Mouse (Mus musculus) forelimb bud, embryonic 11.5 days (tissue): Measurements from ENCODE around the gene Lcmt1.

Experiments
- DNase-seq: peaks from one replicate; pipeline ENCODE4 v3.0.0-alpha.2; 2012; ENCODE audit warnings: low read depth, low spot score

The Lcmt1 gene

DNA sequence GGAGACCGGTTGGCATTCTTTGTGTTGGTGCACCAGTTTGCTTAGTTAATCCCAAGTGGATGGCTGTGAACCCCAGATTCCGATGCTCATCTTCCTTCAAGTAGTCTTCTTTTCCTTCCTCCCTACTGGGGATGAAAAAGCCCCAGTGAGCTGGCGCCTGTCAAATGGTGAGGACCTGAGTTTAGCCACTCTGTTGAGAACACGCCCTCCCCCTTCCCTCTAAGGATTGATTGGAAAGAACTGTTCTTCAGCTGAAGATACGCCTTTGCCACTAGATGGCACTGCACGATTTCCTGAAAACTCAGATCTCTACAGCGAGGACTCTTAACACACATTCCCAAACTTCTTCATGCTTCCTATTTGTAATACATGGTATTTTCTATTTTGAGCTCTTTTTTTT is 29.2 kb downstream of the Lcmt1 start:
- peak; percentile 69 for DNase-seq

DNA sequence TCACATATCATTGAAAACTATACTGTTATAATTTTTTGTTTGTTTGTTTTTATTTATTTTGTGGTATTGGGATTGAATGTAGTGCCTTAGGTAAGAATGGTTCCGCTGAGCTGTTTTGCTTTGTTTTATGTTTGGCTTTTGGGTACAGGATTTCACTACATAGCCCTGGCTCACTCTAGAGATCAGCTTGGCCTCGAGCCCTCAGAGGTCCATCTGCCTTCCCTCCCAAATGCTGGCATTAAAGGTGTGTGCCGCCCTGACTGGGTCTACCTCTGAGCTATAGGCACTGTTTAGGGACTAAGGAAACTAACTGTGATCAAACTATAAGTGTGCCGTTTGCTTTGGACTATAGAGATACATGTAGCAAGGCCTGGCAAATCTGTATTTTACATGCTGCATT is 29.7 kb downstream of the Lcmt1 start:
- DNase-seq = no peak

DNA sequence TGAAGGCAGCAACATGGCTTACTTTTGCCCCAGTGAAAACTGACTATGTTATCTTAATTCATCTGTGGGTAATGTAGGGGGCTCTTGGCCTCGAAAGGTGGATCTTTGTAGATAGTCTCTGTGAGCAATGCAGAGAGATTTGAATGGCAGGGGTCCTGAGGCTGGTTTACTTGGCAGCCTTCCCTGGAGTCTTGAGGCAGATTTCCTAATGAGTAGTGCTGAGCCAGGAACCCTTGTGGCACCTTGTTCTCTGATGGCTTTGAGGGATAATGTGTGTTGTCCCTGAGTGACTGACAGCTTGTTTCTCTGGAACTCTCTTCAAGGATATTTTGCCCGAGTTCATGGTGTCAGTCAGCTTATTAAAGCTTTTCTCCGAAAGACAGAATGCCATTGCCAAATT is 31.5 kb downstream of the Lcmt1 start:
- DNase-seq = no peak

DNA sequence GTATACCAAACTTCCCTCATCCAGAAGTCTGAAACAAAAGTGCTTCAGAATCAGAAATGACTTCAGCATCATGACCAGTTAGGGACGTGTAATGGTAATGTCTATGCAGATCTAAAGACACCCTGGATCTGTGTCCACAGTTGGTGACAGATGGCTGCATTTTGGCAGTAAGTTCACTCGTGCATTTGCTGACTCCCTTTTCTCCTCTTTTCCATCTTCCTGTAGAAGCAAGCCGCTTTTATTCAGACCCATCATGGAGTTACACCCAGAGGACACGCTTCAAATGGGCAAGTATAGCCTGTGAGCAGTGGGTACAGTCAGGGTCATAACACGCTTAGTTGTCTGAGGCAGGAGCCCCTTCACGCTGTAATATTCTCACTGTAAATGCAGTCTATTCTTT is 34.6 kb downstream of the Lcmt1 start:
- no peak for DNase-seq

DNA sequence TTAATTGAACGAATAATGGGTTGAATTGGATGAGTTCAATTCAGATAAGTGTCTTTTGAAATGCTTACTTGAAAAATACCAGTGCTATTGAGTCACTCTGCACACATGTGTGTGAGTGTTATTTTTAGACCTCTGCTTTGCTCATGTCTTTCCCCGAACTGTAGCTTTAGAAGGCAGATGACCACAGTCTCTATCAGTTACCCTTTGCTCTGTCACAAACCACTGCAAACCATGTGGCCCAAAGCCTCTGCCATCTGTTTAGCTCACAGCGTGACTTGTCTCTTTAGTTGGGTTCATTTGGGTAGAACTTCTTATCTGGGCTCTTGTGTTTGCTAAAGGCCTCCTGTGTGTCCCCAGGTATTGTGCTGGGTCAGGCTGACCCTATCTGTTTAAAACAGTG is 36.0 kb downstream of the Lcmt1 start:
- DNase-seq = no peak

DNA sequence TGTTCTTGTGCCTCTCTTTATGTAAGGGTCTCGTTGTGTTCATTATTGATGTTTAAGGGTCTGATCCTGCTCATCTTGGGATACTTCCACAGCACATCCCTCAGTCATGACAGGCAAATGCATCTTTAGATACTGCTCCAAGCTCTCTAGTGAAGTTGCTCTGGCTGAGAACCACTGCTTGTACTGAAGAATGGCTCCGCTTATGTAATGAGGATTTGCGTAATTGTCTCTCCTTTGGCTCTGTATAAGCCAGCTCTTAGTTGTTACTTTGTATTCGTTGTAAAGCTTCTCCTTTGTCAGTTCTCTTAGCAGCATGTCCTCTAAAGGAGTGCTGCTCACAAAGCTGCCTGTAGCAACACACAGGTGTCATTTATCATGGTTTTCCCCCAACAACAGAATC is 37.4 kb downstream of the Lcmt1 start:
- DNase-seq = no peak

DNA sequence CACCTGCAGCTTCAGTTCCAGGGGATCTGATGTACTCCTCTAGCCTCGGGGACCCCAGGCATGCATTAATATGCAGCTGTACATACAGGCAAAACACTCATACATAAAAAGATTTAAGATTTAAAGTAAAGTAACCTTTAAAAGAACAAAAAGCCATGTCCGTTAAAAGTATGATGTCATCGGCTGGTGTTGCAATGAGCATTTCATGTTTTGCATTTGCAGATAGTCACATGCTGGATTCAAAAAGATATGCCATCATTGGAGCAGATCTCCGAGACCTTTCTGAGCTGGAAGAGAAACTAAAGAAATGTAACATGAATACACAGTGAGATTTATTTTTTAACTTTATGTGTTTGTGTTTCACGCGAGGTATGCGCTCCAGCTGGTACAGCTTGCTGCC is 40.9 kb downstream of the Lcmt1 start:
- DNase-seq = no peak

DNA sequence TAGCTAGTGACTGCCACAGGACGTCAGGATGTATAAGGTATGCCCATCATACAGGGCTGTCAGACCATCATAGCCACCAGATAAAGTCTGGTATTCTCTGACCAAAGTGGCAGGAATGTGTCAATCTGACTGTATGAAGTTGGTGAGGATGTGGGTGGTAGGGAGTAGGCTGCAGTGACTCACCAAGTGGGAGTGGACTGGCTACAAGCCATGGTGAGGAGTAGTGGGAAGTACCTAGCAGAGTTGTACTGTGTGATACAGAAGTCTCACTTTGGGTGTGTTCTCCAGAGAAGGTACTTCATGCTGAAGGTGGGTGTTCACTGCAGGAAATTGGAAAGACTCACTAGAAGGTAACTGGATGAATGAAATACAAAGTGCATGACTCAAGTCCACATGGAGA is 41.5 kb downstream of the Lcmt1 start:
- DNase-seq = no peak

DNA sequence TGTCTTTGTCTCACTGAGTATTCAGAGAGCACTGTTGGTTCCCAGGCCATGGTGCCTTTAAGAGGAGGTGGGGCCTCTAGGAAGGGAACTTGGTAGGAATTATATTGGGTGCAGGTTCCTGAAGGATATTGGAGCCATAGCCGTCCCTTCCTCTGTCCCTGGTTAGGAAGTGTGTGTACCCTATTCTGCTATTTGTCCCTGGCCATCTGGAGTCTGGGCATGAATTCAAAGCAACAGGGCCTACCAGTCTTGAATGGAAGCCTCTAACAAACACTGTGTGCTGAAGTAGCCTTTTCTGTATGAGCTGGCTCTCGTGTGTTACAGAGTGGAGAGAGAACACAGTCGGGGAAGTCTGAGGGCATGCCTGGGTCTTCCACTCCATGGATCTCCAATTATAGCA is 42.6 kb downstream of the Lcmt1 start:
- no peak for DNase-seq

DNA sequence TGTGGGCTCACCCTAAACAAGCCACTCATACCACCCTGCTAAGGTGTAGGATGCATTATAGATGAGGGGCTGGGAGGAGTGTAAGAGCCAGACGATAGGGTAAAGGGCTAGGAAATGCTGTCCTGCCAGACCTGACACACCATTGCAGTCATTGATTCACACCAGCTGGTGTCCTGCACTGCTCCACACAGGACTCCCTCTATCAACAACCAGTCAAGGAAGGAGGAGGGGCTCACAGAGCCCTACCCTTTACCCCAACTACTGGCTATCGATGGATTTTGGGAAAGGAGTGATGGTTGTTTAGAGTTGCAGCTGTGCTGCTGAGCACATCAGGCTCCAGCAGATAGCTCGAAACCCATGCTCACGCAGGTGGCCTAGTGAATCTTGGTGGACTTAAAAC is 47.2 kb downstream of the Lcmt1 start:
- no peak for DNase-seq

DNA sequence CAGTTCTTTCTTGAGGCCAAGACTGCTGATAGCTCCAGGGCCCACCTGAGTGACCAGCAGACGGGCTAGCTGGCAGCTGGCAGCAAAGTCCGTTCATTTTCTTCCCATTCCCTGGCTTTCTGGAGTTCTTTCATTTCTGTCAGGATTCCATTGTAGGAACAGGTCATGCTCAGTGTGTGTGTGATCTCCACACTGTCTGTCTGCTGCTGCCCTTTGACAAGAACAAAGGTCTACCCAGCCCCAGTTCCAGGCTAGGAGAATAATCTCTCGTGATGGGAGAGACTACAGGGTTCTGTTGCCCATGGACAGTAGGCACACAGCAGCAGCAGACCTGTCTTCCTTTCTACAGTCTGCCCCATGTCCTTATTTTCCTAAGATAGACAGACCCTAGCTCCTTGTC is 48.1 kb downstream of the Lcmt1 start:
- no peak for DNase-seq

DNA sequence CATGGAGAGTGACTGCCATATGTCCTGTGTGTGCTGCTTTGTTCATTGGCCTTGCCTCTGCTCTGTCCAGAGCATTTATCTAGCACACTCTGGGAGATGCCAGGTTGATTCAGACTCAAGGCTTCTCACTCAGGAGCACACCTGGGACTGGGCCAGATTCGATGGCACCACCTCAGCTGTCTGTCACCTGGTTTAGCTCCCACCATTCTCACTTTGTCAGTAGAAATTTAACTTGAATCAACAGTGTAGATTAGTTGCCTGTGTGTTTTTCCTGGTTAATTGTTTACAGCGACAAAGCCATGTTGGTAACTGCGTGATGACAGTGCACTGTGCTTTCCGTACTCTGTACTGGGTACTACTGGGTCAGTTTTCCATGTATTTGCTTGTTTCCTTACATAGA is 50.4 kb downstream of the Lcmt1 start:
- no peak for DNase-seq

DNA sequence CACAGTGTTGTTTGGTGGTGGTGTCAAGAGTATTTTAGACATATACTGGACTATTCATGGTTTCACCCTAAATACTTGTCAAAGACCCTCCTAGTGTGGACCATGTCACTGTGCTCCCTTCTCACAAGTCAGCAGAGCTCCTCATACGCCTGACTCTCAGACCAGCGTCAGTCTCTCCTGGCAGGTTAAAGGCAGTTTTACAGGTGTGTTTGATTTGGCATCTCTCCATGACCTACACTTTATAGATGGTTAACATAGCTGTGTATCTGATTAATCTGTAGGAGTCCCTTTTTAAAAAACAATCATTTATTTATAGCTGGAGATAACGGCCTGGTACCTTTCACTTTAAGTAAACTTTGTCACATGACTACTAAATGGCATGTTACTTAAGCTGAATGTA is 52.4 kb downstream of the Lcmt1 start:
- no peak for DNase-seq

DNA sequence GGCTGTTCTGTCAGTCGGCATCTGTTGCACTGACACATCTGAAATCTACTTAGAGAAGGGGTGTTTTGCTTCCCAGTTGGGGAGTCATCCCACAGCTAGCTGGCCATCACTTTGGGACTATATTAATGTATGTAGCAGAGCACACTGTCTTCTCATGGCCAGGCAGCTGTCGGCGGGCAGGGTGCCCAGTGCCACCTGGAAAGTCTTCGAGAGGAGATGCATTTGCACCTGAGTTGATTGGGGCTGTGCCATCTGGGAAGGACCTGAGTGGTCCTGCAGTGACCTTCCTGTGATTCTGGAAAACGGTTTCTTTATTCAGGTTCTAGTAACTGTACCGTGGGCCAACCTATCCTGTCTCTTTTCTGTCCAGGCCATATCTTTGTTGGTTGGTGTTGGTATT is 54.7 kb downstream of the Lcmt1 start:
- DNase-seq = no peak

DNA sequence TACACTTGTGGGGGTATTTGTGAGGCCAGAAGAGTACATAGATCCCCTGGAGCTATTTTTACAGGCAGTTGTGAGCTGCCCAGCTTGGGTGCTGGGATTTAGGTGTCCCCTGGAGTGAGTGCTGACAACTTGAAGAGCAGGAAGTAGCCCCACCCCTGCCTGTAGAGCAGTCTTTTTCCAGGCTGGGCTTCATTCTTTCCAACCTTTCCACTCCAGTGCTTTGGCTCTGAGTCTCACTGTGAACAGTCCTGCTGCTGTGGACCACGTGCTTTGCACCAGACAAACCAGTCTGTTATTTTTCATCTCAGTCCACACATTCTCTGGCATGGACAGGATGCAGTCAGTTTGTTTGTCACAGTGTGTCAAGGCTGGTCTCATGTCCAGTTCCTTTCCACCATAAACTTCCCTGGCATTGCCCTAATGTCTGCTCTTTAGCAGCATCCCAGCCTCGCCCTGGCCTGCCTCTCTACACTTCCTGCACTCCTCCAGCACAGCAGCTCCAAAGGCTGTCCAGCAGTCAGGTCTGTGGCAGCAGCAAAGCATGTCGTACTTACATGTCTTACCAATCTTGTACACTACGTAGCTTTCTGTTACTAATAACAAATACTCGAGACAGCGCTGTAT is 55.7 kb downstream of the Lcmt1 start:
- DNase-seq = no peak

DNA sequence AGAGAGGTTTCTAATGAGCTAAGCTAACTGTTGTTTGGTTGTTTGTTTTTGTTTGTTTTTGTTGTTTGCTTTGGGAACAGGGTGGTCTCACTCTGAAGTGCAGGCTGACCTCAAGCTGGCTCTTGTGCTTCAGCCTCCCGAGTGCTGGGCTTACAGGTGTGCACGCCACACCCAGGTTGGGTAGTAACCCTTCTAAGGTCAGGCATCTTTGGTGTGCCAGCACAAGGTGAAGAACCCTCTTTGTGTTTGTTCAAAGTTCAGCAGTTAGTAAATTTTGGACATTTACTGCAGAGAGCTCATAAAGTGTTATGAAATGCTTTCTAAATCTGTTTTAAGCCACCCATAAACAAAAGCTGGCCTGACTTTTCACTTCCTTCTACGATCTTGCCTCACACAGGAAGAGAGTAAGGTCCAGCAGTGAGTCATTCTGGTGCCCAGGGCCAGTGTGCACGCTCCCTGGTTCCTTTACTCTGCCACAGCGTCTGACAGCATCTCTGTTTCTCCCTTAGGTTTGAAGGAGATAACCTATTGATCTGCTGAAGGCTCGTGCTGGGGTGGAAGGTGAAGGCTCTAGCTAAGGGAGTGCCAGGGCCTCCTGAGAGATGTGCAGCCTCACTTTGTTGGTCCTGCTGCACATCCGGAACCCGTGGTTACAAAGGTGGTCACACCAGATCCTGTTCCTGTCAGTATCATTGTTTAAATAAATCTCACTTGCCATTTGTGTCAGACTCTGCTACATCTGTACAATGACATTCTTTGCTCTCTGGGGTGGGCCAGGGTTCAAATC is 60.2 kb downstream of the Lcmt1 start:
- DNase-seq = no peak

DNA sequence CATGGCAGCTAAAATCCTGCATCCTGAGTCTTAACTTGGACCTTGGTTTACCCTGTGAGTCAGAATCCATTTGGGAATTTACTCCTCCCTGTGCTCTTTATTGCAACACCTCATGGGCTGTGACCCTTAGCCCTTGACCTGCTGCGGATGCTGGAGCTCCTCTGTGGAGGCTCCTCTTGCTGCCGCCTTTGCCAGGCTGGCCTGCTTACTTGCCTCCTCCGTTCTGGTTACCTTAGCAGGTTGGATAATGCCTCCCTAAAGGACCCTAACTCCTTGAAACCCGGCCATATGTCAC is 60.8 kb downstream of the Lcmt1 start:
- DNase-seq = no peak

DNA sequence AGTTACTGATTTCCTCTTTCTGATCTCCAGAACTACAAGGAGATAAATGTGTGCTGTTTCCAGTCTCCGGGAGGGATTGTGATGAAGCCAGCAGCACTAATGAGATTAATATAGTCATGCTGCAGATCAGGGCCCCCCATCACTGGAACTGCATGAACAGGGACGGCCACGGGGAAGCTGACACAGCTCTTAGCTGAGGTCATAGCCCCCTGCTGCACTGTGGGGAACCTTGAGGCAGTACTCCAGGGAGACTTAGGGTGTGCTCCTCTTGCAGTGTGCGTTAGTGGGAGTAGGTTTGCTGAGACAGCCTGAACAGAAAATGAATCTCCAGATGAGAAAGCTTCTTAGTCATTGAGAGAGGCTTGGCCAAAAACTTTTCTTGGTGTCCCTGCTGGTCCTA is 61.6 kb downstream of the Lcmt1 start:
- no peak for DNase-seq

DNA sequence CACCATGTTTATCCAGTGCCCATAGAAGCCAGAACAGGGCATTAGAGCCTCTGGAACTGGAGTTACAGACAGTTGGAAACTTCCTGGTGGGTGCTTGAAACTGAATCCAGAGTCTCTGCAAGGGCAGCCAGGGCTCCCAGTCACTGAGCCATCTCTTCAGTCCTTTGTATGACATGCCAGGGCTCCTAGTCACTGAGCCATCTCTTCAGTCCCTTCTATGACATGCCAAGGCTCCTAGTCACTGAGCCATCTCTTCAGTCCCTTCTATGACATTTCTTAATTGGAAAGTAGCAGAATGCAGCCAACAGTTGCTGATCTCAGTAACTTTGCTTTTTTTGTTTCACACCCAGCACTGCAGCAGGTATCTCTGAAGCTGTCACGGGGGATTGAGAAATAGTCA is 72.5 kb downstream of the Lcmt1 start:
- no peak for DNase-seq

DNA sequence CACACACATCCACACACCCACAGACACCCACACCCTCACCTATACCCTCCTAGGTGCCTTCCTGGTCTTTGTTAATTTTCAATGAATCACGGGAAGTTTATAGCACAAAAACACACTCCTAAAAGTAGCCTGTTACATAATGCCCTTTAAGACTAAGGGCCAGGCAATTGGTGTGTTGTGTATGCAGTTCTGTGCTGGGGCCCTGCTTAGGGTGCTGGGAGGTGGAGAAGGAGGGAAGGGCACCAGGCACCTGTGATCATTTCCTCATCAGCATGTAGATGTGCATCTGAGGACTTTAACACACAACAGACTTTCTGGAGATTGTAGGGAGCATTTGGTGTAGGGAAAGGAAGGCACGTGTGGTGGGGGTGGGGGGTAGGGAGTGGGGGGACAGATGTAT is 79.2 kb downstream of the Lcmt1 start:
- DNase-seq = no peak

DNA sequence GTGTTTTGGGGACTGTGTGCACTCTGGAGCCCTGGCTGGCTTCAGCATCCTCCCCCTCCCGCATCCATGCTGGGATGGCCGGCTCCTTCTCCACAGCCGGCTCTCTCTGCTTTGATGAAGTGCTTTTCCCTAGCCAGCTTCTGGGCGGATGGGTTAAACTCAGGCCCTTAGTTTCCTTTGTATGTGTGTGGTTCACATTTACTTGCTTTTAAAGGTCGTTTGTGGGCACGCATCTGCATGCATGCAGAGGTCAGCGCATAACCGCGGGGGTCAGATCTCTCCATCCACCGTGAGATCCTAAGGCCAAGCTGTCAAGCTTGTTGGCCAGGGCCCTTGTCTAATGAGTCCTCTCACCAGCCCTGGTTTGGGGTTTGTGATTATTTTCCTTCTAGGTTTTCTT is 80.1 kb downstream of the Lcmt1 start:
- no peak for DNase-seq

DNA sequence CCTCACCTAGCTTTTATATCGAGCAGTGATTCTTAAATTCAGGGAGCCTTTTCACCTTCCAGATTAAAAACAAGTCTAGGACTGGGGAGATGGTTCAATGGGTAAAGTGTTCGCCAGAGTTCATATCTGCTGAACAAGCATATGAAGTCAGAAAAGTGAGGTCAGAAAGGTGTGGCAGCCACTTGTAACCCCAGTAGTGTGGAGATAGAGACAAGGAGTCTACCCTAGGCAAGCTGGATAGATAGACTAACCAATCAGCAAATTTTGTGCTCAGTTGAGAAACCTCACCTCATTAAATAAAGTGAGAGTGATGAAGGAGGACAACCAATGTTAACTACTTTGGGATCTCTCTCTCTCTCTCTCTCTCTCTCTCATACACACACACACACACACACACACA is 80.9 kb downstream of the Lcmt1 start:
- no peak for DNase-seq

DNA sequence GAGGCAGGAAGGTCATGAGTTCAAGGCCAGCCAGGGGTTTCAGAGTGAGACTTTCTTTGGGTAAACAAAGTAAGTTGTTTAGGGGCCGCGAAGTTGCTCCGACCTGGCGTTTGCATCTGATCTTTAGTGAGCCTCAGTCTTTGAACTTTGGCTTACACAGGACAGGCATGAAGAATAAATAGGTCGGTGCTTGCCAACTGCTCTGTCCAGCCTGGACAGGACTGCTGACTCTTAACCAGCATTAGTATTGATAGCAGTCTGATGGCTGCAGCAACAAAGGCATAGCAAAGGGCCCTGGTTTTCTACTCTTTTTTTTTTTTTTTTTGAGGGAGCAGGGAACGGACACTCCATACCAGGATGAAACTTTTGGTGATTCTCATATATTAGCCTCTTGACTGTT is 83.0 kb downstream of the Lcmt1 start:
- DNase-seq = no peak

DNA sequence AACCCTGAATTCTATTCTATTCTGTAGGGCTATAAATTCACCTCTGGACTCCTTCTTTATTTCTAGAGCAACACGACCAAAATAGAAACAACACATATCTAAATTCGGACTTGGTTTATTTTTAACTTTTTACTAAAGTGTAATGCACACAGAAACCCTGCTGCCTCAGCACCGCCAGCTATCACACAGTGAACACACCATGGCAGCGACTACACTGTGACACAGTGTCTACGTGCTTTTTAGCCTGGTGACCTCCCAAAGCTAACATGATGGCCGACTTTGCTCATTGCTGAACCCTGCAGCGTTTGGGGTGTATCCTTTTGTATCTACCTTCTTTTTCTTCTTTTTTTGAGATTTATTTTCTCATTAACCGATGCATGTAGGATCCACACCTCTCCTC is 83.5 kb downstream of the Lcmt1 start:
- DNase-seq = no peak
